Mouse (Mus musculus) spleen, postnatal 10 days (tissue): Measurements from ENCODE around the gene Arhgap27.

Experiments used
- DNase-seq, 2 experiments: peaks; one replicate each; pipeline ENCODE4 v3.0.0; 2021 to 2022; ENCODE audit warnings: low spot score in 2 of 2

Arhgap27 gene

DNA sequence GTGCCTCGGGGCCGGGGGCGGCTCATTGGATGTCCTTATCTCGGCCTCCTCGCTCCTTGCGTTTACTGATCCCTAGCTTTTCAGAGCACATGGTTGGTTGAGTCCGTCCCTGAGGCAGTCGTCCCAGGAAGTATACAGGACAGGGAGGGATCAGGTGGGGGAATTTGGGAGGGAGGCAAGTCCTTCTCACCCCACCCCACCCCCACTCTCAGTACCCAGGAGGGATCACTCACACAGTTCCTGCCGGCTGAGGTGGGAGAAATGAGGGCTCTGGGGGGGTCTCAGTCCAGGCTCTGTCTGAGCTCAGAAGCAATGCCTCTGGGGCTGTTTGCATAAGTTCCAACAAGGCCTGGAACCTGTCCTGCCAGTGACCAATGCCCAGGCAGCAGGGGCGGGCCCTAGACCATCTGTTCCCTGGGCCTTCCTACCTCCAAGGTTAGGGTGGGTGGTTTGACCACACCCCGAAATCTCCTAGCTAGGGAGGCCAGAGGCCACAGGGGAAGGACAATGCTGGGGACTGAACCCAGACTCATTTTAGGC is 7.4 kb downstream of the Arhgap27 start:
- DNase-seq: no peak

DNA sequence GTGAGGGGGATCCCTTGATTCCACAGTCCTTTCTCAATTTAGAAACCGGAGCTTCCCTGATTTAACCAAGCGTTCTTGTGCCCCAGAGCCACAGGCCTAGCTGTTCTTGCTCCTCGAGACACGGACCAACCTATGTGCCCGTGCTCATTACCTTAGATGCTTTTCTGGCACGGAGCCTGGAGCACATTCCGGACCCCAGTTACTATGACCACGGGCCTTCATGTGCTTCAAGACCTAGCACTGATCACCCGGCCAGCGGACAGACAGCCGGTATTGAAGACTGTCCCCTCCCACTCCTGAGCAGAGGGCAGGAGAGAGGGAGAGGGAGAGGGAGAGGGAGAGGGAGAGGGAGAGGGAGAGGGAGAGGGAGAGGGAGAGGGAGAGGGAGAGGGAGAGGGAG is 8.2 kb downstream of the Arhgap27 start:
- DNase-seq: no peak

DNA sequence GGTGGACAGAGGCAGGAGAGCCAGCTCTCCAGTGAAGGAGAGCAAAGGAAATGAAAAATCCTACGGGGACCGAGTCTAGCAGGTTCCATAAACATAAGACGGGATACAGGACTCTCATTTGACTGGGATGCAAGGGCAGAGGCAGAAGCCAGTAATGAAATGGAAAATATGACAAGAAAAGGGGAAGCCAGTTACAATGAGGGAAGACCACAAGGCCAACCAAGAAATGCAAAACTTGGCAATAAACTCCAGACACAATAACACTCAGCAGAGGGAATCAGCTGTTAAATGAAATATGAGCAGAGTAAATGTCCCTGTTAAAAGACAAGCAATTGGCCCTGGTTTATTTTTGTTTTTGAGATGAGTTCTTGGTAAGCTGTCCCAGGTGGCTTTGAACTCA is 9.5 kb downstream of the Arhgap27 start:
- no peak for DNase-seq

DNA sequence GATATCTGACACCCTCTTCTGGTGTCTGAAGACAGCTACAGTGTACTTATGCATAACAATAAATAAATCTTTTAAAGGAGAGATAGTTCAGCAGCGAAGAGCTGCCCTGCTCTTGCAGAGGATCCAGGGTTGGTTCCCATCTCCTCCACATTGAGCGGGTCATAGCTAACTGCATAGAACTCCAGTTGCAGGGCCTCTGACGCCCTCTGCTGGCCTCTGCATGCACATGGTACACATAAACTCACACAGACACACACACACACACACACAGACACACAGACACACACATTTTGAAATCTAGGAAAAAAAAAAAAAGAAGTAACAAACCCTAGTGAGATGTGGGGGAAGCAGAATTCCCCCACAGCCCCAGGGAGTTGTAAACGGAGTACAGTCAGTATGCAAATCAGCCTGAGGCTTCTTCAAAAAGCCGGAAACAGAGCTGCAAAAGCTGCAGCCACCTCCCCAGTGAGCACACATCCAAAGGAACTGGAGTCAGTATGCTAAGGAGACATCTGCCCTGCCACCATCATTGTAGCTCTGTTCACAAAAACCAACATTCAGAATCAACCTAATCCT is 11.2 kb downstream of the Arhgap27 start:
- DNase-seq: no peak

DNA sequence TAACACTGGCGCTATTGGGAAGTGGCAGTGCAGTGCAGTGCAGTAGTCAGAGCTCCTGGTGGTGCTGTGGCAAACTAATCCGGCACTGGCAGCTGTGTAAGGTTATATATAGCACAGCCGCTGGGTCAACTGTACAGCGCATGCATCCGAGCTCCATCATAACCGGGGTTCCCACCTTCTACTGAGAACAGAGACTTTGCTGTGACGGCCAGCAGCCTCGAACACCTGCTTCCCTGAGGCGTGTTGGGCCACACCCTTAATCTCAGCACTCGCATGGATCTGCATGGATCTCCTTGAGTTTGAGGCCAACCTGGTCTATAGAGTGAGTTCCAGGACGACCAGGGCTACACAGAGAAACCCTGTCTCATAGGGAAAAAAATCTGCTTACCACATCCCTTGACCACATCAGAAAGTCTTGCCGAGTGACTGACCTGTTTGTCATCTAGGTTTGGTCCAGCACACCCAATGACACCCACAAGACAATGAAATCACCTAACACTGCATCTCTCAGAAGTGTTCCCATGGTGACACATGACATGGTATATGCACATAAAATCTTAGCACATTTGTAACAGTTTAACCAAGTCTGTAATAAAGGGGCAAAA is 12.7 kb downstream of the Arhgap27 start:
- DNase-seq: no peak

DNA sequence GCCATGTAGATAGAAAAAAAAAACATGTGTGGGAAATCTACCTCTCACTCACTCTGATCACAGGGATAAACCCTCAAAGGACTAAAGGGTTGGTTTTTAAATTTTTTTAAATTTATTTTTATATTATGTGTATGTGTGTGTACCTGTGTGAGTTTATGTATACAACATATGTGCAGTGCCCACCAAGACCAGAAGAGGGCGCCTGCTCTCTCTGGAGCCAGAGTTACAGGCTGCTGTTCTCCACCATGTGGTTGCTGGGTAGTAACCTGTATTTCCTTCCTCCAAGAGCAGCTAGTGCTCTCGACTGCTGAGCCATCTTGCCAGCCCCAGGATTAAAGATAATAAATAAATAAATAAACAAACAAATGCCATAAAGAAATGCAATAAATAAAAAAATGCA is 13.8 kb downstream of the Arhgap27 start:
- DNase-seq: peak in 1 of 2 experiments; percentile 59

DNA sequence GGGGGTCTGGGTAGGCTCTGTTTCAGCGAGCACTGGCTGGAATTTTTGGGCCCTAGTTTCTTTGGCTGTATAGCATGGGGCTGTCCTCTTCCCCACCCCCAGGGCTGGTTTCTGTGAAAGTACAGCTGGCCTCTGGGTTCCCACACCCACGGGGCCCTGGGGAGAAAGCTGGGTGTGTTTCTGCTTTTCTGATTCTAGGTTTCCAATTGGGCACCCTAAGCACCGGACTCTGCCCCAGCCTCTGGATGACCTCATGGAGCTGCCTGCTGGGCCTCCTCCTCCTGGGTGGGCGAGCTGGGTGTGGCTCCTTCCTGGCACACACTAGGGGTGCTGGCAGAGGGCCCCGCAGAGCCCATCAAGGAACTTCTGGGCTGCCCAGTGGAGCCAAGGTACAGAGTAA is 16.8 kb downstream of the Arhgap27 start:
- DNase-seq: peak; percentile 25 to 74

DNA sequence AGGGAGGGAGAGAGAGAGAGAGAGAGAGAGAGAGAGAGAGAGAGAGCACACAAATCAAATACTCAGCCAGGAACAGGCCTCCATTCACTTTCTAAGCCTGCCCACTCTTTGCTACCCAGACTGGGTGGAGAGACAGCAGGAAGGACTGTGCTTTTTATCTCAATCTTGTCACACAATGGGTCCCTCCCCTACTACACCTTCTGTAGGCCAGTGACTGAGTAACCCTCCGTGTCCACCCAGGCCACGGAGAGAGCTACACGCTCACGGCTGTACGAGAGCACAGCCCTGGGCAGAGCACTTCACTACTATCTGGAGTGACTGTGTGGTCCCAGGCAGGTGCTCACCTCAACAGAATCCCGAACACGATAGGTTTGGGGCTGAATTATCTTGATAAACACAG is 17.3 kb downstream of the Arhgap27 start:
- DNase-seq: no peak

DNA sequence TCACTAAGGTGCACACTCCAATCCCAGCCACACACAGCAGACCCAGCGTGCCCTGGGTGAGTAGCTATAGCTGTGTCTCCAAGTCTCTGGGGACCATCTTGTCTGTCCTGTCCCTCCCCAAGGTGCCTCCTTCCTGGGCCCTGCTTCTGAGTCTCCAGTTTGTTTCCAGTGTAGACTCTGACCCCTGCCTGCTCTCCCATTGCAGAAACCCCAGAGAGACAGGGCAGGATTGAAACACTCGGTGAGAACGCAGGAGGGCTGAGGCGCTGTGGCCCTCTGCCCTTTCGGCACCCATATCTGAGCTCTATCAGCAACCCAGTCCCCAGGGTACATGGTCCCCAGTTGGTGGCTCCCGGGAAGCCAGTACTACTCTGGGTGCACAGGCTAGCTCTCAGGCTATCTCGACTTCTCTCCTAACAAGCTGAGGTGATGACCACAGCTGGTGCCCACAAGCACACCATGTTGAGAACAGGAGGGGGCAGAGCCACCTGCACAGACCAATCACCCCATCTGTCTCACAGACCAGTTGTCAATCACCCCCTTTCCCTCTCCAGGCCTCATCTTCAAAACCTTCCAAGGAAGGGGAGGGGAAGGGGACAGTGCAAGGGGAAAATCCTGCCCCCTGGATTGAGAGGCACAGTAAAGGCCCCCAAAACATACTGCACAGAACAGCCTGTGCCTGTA is 17.9 kb downstream of the Arhgap27 start:
- DNase-seq: peak; percentile 21

DNA sequence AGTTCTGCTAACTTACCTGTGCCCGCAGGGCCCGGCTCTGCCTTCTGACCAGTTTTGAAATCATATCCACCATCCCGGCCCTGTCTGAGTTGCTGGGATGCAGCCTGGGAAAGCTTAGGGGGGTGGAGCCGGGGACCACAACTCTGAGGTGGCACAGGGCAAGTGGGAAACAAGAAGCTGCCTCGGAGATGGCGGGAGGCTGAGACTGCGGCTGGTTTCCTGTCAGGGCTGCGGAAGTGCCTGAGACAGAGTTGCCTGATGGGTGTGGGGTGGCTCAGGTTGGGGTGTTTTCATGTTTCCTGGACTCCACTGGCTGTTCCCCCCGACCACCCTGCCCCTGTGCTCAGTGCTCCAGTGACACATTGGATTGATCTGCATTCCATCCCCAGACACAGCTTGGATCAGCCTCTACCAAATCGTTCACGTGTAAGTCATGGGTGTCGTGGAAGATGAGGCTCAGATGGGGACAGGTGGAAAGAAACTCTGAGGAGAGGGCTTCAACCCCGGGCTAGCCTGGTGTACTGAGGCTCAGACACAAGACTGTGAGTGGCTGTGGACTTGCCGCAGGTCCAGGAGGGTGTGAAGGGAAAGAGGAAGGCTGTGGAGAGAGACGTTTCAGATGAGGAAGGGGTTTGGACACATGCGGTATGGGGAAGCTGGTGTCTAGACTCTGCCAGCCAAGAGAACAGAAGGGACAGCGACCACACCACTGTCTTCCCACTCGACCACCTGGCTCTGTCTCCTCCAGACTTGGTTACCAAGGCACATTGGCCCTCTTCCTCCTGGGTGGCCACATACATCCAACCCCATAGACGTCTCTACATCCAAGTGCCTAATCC is 18.8 kb downstream of the Arhgap27 start:
- DNase-seq: peak; percentile 51 to 69

DNA sequence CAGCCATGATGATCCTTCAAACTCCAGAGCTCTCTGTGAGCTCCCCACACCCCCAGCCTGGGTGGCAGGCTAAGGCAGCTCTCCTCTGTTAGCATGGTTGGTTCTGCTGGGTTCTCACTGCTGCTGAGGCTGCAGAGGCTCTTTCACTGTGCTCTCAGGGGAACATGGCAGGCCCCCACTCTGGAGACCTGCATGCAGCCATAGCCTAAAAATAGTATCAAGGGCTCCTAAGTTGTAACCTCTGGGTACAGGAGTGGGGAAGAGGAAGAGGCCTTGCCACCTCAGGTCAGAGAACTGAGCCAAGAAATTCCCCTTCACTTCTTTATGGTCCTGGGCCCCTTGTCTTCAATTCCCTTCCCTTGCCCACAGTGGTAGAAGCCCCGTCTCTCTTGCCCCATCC is 19.6 kb downstream of the Arhgap27 start:
- DNase-seq: peak in 1 of 2 experiments; percentile 14

DNA sequence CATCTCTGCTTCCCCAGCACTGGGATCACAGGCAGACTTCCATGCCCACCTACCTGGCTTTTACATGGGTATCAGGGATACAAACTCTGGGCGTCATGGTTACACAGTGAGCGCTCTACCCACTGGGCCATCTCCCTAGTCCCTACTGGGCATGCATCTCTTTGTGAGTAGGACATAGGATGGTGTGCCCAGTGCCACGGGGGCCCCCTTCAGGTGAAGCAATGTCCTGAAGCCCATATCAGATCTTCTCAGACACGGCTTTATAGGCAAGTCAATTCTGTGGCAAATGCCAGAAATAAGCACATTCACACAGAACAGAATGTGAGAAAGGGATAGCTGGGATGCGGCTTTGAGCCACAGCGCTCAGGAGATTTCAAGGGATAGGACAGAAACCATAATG is 20.4 kb downstream of the Arhgap27 start:
- DNase-seq: peak in 1 of 2 experiments; percentile 45

DNA sequence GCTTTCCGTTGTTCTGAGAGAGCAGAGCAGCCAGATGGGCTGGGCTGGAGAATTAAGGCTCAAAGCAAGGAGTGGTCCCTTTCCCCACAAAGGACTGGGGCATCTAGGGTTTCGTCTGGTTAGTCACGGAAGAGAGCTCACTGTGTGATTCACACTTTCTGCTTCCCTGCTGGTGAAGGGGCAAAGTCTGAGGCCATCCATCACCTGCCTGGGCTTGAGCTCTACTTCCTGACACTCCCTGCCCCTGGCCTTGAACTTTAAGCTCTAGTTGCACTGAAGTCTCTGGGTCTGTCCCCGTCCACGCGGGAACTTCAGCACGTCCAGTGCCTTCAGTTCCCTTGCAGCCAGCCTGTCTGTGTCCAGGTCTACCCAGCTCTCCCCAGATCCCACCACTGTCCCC is 22.8 kb downstream of the Arhgap27 start:
- DNase-seq: peak in 1 of 2 experiments; percentile 7

DNA sequence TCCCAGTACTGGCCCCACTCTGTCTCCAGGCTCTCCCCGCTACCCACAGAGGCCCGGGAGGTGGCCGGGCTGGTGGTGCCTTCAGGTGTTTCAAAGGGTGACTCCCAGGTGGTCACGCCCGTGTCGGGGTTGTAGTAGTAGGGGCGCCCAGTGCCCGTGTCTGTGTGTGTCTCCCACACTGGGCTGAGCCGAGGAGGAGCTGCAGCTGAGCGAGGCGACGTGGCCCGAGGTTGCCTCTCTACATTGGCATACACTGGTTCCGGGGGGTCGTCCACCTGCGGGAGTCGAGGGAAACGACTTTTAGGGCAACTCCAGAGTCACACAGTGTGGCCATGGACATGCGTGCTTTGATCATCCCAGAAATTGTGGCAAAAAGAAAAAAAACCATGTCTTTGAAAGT is 23.4 kb downstream of the Arhgap27 start:
- DNase-seq: peak in 1 of 2 experiments; percentile 13

DNA sequence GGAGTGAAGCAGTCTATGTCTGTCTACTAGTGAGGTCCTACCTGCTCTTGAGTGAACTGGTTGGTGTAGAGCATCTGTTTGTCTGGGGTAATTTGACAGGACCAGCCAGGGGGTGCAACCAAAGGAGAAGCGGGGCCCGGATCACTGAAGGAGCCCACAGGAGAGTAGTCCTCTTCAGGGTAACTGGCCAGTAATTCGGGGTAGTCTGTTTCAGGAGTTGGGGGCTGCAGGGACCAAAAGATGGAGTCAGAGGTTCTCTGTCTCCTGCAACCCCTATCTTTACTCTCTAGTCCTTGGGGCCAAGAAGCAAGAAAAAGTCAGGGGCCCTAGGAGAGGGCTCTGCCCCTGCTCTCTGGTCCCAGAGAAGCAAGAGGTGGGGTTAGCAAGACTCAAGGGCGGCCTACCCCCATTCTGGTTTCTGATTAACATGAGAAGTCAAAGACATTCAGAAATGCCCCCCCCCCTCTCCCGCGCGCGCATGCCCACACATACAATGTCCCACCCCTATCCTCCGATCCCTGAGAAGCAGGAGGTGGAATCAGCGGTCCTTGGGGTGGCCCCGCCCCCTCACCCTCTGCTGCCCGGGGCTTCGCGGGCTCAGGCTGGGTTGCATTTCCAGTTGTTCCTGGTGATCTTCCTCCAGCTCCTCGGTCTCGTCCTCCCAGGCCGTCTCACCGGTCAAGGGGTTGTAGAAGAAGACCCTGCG is 23.9 kb downstream of the Arhgap27 start:
- peak in 1 of 2 experiments; percentile 11 for DNase-seq

DNA sequence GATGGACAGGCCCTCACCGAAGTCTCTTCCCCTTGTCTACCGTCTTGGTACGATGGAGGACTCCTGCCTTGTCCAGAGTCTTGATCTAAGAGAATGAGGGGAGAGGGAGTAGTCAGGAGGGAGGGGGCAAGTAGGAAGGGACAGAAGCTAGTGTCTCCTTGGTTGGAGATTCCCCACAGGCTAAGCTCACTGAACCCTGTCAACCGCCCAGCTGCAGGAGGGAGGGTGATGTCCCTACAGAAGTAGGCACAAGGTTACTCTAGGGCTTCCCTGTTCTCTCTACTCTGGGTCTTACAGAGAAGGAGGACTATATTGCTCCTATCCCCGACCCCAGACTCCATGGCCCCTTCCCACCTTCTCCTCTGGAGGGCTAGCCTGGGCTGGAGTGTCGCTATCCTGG is 24.8 kb downstream of the Arhgap27 start:
- no peak for DNase-seq

DNA sequence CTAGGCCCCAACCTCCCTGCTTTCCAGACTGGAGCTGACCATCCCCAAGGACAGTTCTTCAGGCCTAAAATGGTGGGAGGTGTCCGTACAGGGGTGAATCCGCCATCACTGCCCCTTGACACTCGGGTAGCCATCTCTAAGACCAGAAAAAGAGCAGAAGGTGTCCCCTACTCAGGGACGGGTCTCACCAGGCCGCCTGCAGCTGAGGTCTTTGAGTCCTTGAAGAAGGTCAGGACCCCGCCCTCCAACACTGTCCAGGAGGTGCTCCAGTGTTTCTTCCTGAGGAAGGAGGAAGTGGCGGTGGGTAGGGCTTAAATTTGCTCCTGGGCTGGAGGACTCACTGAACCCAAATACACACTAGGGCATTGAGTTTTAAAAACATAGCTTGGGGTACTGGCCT is 25.4 kb downstream of the Arhgap27 start:
- no peak for DNase-seq

DNA sequence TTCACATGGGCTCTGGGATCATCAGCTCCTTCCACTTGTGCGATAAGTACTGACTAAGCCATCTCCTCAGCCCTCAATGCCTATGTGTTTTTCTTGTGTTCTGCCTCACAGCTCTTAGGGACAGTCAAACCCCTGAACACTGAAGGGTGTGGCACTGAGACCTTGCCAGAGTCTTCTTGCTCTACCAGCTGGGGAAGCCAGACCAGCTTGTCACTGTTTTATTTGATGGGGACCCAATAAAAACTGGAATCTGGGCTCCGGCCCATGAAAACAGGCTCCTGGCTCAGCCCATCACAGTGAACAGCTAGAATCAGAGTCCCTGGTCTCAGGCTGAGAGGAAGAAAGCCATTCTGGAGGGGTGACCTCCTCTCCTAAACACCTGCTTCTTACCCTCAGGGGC is 26.3 kb downstream of the Arhgap27 start:
- no peak for DNase-seq

DNA sequence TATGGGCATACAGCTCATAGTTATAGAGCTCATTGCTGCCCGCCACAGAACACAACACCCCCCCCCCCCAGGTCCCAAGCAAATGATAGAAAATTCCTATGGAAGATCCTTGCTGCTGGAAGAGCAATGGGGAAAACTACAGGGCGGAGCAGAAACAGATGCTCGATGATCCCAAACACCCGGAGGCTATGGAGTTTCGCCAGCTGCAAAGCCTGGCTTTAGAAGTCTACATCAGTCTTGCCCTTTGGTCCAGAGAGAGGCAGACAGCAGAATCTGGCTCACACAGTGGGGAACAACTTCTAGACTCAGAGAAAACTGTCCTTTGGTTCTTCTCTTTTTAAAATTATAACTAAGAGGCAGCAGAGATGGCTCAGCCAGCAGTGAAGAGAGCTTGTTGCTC is 27.9 kb downstream of the Arhgap27 start:
- no peak for DNase-seq

DNA sequence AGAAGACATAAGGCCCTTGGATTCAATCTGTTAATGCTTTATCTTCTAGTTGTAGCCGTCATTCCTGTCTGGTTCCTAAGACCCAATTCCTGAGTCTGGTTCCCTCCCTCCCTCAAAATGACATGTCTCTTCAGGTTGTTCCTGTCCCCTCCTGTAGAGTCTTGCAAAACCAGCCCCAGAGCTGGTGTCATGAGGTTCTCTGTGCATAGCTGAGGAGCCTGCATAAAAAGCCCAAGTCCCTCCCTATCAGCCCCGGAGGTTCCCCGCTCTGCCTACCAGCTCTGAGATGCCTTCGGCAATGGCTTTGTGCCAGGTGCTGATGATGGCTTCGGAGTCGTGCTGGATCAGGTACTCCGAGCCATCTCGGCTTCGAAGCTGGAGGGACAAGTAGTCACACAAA is 28.6 kb downstream of the Arhgap27 start:
- no peak for DNase-seq

DNA sequence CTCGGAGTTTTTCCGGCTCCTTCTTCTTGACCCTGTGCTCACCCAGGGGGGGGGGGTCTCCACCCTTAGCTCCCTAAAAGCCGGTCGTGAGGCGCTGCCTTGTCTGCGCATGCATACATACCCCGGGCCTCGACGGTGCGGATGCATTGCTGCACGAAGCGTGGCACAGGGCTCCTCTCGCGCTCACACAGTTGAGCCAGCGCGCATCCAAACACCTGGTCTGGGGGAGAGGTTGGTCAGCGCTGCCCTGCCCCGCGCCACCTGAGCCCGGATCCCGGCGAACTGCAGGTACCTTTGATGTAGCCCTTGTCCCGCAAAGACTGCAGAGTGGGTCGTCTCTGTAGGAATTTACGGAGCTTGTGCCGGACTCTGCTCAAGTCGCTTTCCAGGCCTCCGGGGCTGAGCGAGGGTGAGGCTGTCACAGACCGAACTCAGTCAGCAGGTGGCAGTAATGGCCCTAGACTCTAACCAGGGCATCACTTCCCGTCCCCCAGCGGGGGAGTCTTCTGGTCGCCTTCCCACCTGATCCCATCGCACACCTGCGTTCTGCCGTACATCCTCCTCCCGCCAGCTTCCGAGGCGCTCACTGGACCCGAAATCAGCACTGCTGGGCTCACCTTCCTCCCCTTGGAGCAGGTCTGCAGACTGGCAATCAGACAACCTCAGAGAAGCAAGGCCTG is 29.6 kb downstream of the Arhgap27 start:
- DNase-seq: peak in 1 of 2 experiments; percentile 36
